Mouse (Mus musculus) olfactory bulb, adult 2 months (tissue): Measurements from ENCODE around the gene Sytl3.

Source experiments
- CTCF ChIP-seq: fragments of 200-500 bp; IDR thresholded peaks from 2 replicates; pipeline ENCODE4 v1.5.1; 2012; ENCODE audit warnings: low read depth, mild to moderate bottlenecking, low read length, moderate library complexity; ENCODE audit not compliant: insufficient read depth
- POLR2A ChIP-seq: fragments of 200-500 bp; IDR thresholded peaks from 2 replicates; pipeline ENCODE4 v1.6.1; 2012; ENCODE audit warnings: mild to moderate bottlenecking, low read depth, low read length, moderate library complexity; ENCODE audit not compliant: insufficient read depth

GRCm38 (mm10) chr17:6764730-6765129 lies 105.8 kb downstream of the Sytl3 start:
- TF ChIP-seq CTCF = no peak
- TF ChIP-seq POLR2A = no peak
